Mouse (Mus musculus) erythroblast, embryonic 14.5 days (primary cell): ENCODE results near the gene Slc26a9.

Source experiments
- GATA1 ChIP-seq: IDR thresholded peaks from 2 replicates; pipeline ENCODE4 v1.6.1; 2012; ENCODE audit warnings: low read length, inconsistent platforms, mixed read lengths
- TAL1 ChIP-seq: IDR thresholded peaks from 3 replicates; pipeline ENCODE4 v1.6.1; 2012; ENCODE audit warnings: low read length, inconsistent platforms, mixed read lengths

- TF ChIP-seq GATA1 (no peak), TAL1 (no peak)
Measured at GRCm38 (mm10) chr1:131814191-131814590, 70.4 kb downstream of the Slc26a9 start.
